Mouse (Mus musculus) hindbrain, embryonic 11.5 days (tissue): Measurements from ENCODE around the gene Igdcc3. TPM values are rescaled to one million over a fixed set of nuclear protein-coding genes. Genes with fewer than 3 reads are reported as not detected.
A peak's percentile ranks its signal among the peaks of the same experiment; 100 is the strongest.

Experiments
- ATAC-seq: fragments of 200-750 bp; cut with Nextera tagmentation; 2 replicates; pipeline ENCODE4 v1.8.0; 2017; ENCODE audit warnings: mild to moderate bottlenecking, moderate TSS enrichment, moderate library complexity; ENCODE audit not compliant: low FRiP score
- DNase-seq: peaks from one replicate; pipeline ENCODE4 v3.0.0-alpha.2; 2015; ENCODE audit warnings: low spot score
- H3K27ac ChIP-seq: fragments of 300-500 bp; sonication (generic); 2 replicates; pipeline ENCODE4 v1.5.1; 2014; ENCODE audit warnings: mild to moderate bottlenecking, low read depth, low read length
- H3K27me3 ChIP-seq: fragments of 300-500 bp; sonication (generic); 2 replicates; pipeline ENCODE4 v1.6.1; 2014; ENCODE audit warnings: mild to moderate bottlenecking, low read length, moderate library complexity, mixed read lengths; ENCODE audit not compliant: control insufficient read depth, insufficient read depth
- H3K36me3 ChIP-seq: fragments of 300-500 bp; sonication (generic); 2 replicates; pipeline ENCODE4 v1.6.1; 2014; ENCODE audit warnings: mild to moderate bottlenecking, low read length, moderate library complexity, mixed read lengths; ENCODE audit not compliant: control insufficient read depth, insufficient read depth
- H3K4me1 ChIP-seq: fragments of 300-500 bp; sonication (generic); replicated peaks from 2 replicates; pipeline ENCODE4 v1.6.1; 2014; ENCODE audit warnings: low read length, mixed read lengths; ENCODE audit not compliant: control insufficient read depth, insufficient read depth
- H3K4me2 ChIP-seq: fragments of 300-500 bp; sonication (generic); replicated peaks from 2 replicates; pipeline ENCODE4 v1.6.1; 2014; ENCODE audit warnings: mild to moderate bottlenecking, low read depth, low read length
- H3K4me3 ChIP-seq: fragments of 300-500 bp; sonication (generic); 2 replicates; pipeline ENCODE4 v1.5.1; 2014; ENCODE audit warnings: low read depth, low read length
- H3K9ac ChIP-seq: fragments of 300-500 bp; sonication (generic); 2 replicates; pipeline ENCODE4 v1.6.1; 2014; ENCODE audit warnings: low read depth, low read length
- H3K9me3 ChIP-seq: fragments of 300-500 bp; sonication (generic); 2 replicates; pipeline ENCODE4 v1.6.1; 2016; ENCODE audit warnings: low read length; ENCODE audit not compliant: control insufficient read depth
- WGBS: fragments of 180-500 bp; shearing (Covaris S2); extraction: QIAGEN DNeasy Blood & Tissue Kit; methylation state at CpG from one replicate; pipeline ENCODE4 v1.1.7; 2014; 5-methylcytosine and 5-hydroxymethylcytosine counted together
- polyA plus RNA-seq: library from polyadenylated mRNA; unstranded; fragments of >200 nt; fragmentation: Nextera tagmentation; extraction: Ambion mirVana; gene quantifications from 2 replicates; pipeline ENCODE4 v1.2.1, GENCODE M21; 2014

Igdcc3 gene
- polyA plus RNA-seq, 1 experiment from 2014 or later, result 46.0 TPM

GRCm38 (mm10) chr9:65208293-65209179 lies 67.5 kb downstream of the Igdcc3 start:
- no peak for DNase-seq
- Histone ChIP-seq H3K4me3 (no peak overlapping the region), H3K4me2 (no peak overlapping the region), H3K36me3 (no peaks in the 10 kb centered on the region), H3K27me3 (no peaks in the 10 kb centered on the region), H3K4me1 (no peaks in the 10 kb centered on the region), H3K9ac (no peak overlapping the region), H3K9me3 (no peaks in the 10 kb centered on the region), H3K27ac (no peak overlapping the region)
- 88% methylated on average over 32 of the region's 32 CpGs for WGBS
- ATAC-seq, result no peak

DNA sequence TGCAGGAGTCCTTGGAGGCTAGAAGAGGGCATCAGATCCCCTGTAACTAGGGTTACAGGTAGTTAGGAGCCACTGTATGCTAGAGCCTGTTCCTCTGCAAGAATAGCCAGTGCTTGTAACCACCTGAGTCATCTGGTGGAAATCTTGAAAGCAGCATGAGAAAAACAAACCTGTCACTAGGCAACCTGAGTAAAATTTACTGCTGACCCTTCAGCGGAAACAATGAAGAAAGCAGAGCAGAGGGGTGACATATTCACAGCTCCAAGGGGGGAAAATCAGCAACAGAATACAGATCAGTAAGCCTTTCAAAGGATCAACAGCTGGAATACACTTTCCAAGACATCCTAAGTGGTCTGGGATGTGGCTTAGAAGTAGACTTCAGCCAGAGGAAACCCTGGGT lies 70.6 kb downstream of the Igdcc3 start:
- WGBS, result 33% methylated on average over 1 of the region's 1 CpGs
- no peak for ATAC-seq
- Histone ChIP-seq H3K27ac (no peak overlapping the region), H3K9me3 (no peaks in the 10 kb centered on the region), H3K4me3 (no peak overlapping the region), H3K4me1 (no peaks in the 10 kb centered on the region), H3K27me3 (no peaks in the 10 kb centered on the region), H3K9ac (no peak overlapping the region), H3K4me2 (no peak overlapping the region), H3K36me3 (no peaks in the 10 kb centered on the region)
- DNase-seq, result no peak

DNA sequence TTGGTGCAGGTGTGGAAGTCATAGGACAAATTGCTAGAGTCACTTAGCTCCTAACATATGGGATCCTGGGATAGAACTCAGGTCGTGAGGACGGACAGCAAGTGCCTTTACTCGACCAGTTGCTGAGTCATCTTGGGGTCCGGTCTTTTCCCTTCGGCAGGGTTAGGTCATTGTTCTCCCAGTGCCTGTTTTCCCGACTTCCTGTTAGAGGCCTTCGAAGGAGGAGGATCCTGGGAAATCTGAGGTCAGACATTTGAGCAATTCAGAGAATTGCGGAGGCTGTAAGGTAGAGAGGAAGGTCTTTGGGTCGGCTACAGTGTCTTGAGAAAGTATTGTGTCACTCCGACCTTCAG lies 73.4 kb downstream of the Igdcc3 start:
- H3K27me3 ChIP-seq, result no peaks in the 10 kb centered on the region
- WGBS, result 17% methylated on average over 10 of the region's 10 CpGs
- no peaks in the 10 kb centered on the region for H3K36me3 ChIP-seq
- ATAC-seq (peak; percentile 6; the same call in 1 of the 2 replicates), DNase-seq (no peak)
- H3K9me3 ChIP-seq, result no peaks in the 10 kb centered on the region
- H3K4me1 ChIP-seq, result no peaks in the 10 kb centered on the region
- no peak overlapping the region; the same call in 1 of the 2 replicates for H3K9ac ChIP-seq
- H3K27ac ChIP-seq, result no peak overlapping the region
- peak overlapping the region; percentile 51 for H3K4me3 ChIP-seq
- H3K4me2 ChIP-seq, result peak overlapping the region; percentile 75

- Histone ChIP-seq H3K36me3 (no peaks in the 10 kb centered on the region), H3K4me1 (no peaks in the 10 kb centered on the region), H3K9ac (peak overlapping the region; percentile 81), H3K27ac (peak overlapping the region; percentile 80), H3K4me2 (peak overlapping the region; percentile 75), H3K9me3 (no peaks in the 10 kb centered on the region), H3K4me3 (peak overlapping the region; percentile 51), H3K27me3 (no peaks in the 10 kb centered on the region)
- DNase-seq (peak; percentile 87), ATAC-seq (peak; percentile 94)
- WGBS, result under 1% methylated on average over 53 of the region's 59 CpGs
Measured at GRCm38 (mm10) chr9:65214778-65215493, 73.9 kb downstream of the Igdcc3 start.

DNA sequence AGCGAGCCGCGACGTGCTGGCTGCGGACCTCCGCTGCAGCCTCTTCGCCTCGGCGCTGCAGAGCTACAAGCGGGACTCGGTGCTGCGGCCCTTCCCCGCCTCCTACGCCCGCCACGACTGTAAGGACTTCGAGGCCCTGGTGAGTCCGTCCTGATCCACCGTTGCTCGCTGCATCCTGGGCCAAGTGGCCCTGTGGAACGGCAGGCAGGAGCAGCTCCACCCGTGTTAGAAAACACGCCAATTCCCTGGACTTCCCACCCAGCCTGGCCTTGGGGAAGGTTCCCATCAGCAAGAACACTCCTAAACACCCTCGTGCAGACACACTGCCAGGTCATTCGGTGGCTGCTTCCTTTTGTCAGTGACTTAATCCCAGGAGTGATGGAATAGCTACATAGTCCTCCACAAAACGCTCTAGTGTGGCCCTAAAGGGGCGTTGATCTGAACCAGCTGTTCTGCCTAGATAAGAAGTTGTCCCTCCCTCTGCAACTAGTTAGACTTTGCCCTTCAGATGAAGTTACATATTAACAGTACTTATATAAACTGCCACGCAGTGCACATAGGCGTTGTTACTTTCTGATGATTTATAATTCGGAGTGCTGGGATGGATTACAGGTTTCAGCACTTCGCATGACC lies 74.6 kb downstream of the Igdcc3 start:
- ATAC-seq (no peak; the same call in 1 of the 2 replicates), DNase-seq (no peak)
- H3K27ac ChIP-seq, result peak overlapping the region; percentile 80

DNA sequence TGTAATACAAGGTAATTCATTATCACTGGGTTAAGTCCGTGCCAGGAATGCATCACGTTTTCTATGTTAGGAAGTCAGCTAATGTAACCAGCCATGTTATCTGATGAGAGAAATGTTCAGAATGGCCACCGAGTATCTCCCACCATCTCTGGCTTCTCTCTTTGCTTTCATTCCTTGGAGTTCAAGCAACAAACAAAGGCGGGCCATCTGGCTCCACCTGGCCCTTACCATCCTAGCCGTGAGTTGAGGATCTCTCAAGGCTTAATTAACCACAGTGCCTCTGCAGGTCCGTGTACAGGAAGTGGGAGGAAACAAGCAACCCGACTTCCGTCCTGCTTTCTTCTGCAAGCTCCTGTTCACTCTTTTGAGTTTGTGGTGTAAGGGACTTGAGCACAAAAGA lies 76.0 kb downstream of the Igdcc3 start:
- H3K27me3 ChIP-seq, result no peaks in the 10 kb centered on the region
- DNase-seq (no peak), ATAC-seq (no peak)
- H3K27ac ChIP-seq, result no peak overlapping the region
- H3K4me1 ChIP-seq, result no peaks in the 10 kb centered on the region
- no peaks in the 10 kb centered on the region for H3K9me3 ChIP-seq
- H3K36me3 ChIP-seq, result no peaks in the 10 kb centered on the region
- no peak overlapping the region for H3K4me3 ChIP-seq
- H3K9ac ChIP-seq, result no peak overlapping the region
- WGBS, result 71% methylated on average over 8 of the region's 8 CpGs
- H3K4me2 ChIP-seq, result no peak overlapping the region

More for the DNA sequence above, 74.6 kb downstream of the Igdcc3 start:
- Histone ChIP-seq H3K27me3 (no peaks in the 10 kb centered on the region), H3K4me1 (no peaks in the 10 kb centered on the region), H3K9me3 (no peaks in the 10 kb centered on the region), H3K4me3 (peak overlapping the region; percentile 51), H3K36me3 (no peaks in the 10 kb centered on the region), H3K9ac (peak overlapping the region; percentile 81), H3K4me2 (peak overlapping the region; percentile 75)
- WGBS, result 10% methylated on average over 31 of the region's 31 CpGs

DNA sequence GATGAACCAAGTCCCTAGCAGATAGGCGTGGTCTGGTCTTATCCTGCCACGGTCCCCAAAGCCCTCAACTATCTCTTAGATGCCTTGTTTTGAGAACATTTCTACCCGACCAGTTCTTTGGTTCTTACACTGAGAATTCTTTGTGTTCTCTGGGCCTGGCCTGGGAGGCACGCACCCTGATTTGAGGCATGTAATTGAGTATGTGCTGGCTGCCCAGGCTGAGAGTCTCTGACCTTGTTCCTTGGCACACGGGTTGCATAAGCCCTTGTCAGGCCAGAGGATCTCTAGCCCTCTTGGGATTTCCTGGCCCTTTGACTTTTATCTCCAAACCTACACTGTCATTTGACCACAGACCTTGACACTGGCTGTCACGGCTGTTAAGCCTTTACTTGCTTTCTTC lies 76.7 kb downstream of the Igdcc3 start:
- Histone ChIP-seq H3K9ac (no peak overlapping the region), H3K27ac (no peak overlapping the region), H3K4me1 (no peaks in the 10 kb centered on the region), H3K4me3 (no peak overlapping the region), H3K27me3 (no peaks in the 10 kb centered on the region), H3K9me3 (no peaks in the 10 kb centered on the region), H3K4me2 (no peak overlapping the region), H3K36me3 (no peaks in the 10 kb centered on the region)
- no peak for ATAC-seq
- DNase-seq, result no peak
- 67% methylated on average over 6 of the region's 6 CpGs for WGBS

- Histone ChIP-seq H3K27ac (no peak overlapping the region), H3K27me3 (no peaks in the 10 kb centered on the region), H3K4me3 (no peak overlapping the region), H3K36me3 (no peaks in the 10 kb centered on the region), H3K4me1 (no peaks in the 10 kb centered on the region), H3K9ac (no peak overlapping the region), H3K9me3 (no peaks in the 10 kb centered on the region), H3K4me2 (no peak overlapping the region)
- ATAC-seq (no peak), DNase-seq (no peak)
- WGBS, result 55% methylated on average over 1 of the region's 1 CpGs
Measured at GRCm38 (mm10) chr9:65218916-65219315, 77.9 kb downstream of the Igdcc3 start.
